ENCODE assay signal across 8 mouse cellular contexts in the genomic region with DNA sequence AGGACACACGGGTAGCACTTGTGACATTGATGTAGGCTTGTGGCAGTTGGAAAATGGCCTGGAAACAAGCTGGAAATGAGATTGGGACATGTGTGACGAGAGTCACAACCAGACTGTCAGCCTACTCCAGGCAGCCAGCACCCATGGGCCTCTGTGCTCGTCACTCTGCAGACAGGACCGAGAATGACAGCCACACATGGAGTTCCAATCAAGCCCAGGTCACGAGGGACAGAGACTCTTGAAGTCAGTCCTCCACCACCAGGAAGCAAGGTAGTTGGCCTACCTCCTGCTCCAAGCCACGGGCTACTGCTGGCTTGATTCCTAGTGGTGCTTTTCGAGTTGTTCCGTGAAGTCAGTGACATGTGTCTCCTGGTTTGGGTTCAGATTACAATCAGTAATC.
"Had no signal": no experiment of that assay in that cellular context is flagged by ENCODE, and none has a peak within 500 bp of the region (broad histone marks: within the 10 kb centered on the region; RNA-seq: fewer than 3 reads in every experiment).

No protein-coding gene starts in this region.

- H3K9ac ChIP-seq: kidney, embryonic 15.5 days; limb, embryonic 12.5 days; liver, embryonic 13.5 days; liver, postnatal 0 days; lung, embryonic 15.5 days; stomach, embryonic 15.5 days had no signal

- H3K4me2 ChIP-seq: kidney, embryonic 15.5 days; limb, embryonic 12.5 days; liver, embryonic 13.5 days; lung, embryonic 15.5 days; midbrain, embryonic 11.5 days; stomach, embryonic 15.5 days had no signal

- H3K4me3 ChIP-seq: kidney, embryonic 15.5 days; limb, embryonic 12.5 days; liver, embryonic 13.5 days; lung, embryonic 15.5 days; stomach, embryonic 15.5 days had no signal

- DNase-seq: liver; liver, embryonic 13.5 days; liver, postnatal 0 days had no signal

- H3K9me3 ChIP-seq: kidney, embryonic 15.5 days; limb, embryonic 12.5 days; liver, embryonic 13.5 days; lung, embryonic 15.5 days; stomach, embryonic 15.5 days had no signal

- ATAC-seq: liver, postnatal 0 days had no signal

- H3K27ac ChIP-seq: kidney, embryonic 15.5 days; limb, embryonic 12.5 days; liver, embryonic 13.5 days; lung, embryonic 15.5 days; stomach, embryonic 15.5 days had no signal

- H3K36me3 ChIP-seq: kidney, embryonic 15.5 days; limb, embryonic 12.5 days; liver, embryonic 13.5 days; lung, embryonic 15.5 days; stomach, embryonic 15.5 days had no signal

- H3K27me3 ChIP-seq: kidney, embryonic 15.5 days; limb, embryonic 12.5 days; liver, embryonic 13.5 days; lung, embryonic 15.5 days; stomach, embryonic 15.5 days had no signal
